Mouse (Mus musculus) spleen, adult 2 months (tissue): ENCODE measurements around the gene Tead3. TPM values are rescaled to one million over a fixed set of nuclear protein-coding genes. Genes with fewer than 3 reads are reported as not detected.

Experiments
- DNase-seq, 2 experiments: peaks; one replicate each; pipeline versions ENCODE4 v3.0.0 to v3.0.0-alpha.2; 2012 to 2021; ENCODE audit warnings: low spot score in 2 of 2, low read depth in 1 of 2
- H3K27ac ChIP-seq: fragments of 200-500 bp; 2 replicates; pipeline ENCODE4 v1.5.1; 2012; ENCODE audit warnings: low read length, inconsistent platforms; ENCODE audit not compliant: insufficient read depth
- H3K27me3 ChIP-seq: fragments of 200-500 bp; 2 replicates; pipeline ENCODE4 v1.6.1; 2012; ENCODE audit warnings: mild to moderate bottlenecking, moderate library complexity, low read length, inconsistent platforms; ENCODE audit not compliant: control insufficient read depth, insufficient read depth
- H3K36me3 ChIP-seq: fragments of 200-500 bp; 2 replicates; pipeline ENCODE4 v1.6.1; 2012; ENCODE audit warnings: mild to moderate bottlenecking, low read length, inconsistent platforms; ENCODE audit not compliant: control insufficient read depth, insufficient read depth
- H3K4me1 ChIP-seq: fragments of 200-500 bp; 2 replicates; pipeline ENCODE4 v1.6.1; 2011; ENCODE audit warnings: inconsistent platforms; ENCODE audit not compliant: control insufficient read depth, insufficient read depth, insufficient read length
- H3K4me3 ChIP-seq: fragments of 200-500 bp; 2 replicates; pipeline ENCODE4 v1.5.1; 2011; ENCODE audit warnings: mild to moderate bottlenecking, inconsistent platforms; ENCODE audit not compliant: insufficient read depth, insufficient read length; ENCODE audit errors: extremely low read depth
- CTCF ChIP-seq: fragments of 200-500 bp; IDR thresholded peaks from 2 replicates; pipeline ENCODE4 v1.5.1; 2011; ENCODE audit warnings: mild to moderate bottlenecking, inconsistent platforms; ENCODE audit not compliant: insufficient read depth, insufficient read length, insufficient replicate concordance; ENCODE audit errors: extremely low read depth
- POLR2A ChIP-seq: fragments of 200-500 bp; IDR thresholded peaks from 2 replicates; pipeline ENCODE4 v1.6.1; 2011; ENCODE audit warnings: low read depth, low read length, inconsistent platforms
- WGBS: fragments of 180-500 bp; shearing (Covaris S2); methylation state at CpG from one replicate; pipeline ENCODE4 v1.1.7; 2018; 5-methylcytosine and 5-hydroxymethylcytosine counted together
- polyA plus RNA-seq: library from polyadenylated mRNA; depleted of rRNA; stranded (reverse); fragments of >200 nt; gene quantifications from 2 replicates; pipeline ENCODE4 v1.2.3, GENCODE M21; 2012; rRNA removed

Gene Tead3
- polyA plus RNA-seq, 1 experiment: 4.3 TPM

DNA sequence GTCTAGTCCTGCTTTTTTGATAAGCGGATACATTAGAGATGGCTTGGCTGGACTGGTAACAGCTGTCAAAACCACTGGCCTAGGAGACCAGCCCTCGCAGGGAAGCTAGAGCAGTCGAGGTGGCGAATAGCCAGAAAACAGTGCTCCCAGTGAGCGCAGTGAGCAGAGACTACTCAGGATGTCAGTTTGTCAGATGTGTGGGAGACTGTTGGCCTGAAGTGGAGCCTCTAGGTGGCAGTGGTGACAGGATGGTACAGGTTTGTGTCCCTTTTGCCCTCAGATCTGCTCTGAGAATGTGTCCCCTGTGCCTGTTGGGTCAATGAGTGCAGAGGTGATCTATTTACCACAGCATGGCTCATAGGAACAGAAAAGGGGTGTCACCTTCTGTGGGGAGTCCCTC, 62.6 kb downstream of the Tead3 start:
- peak; percentile 27; the same call in 1 of the 2 replicates for TF ChIP-seq CTCF
- TF ChIP-seq POLR2A: no peak
- Histone ChIP-seq H3K4me1 (no peaks in the 10 kb centered on the region), H3K36me3 (no peaks in the 10 kb centered on the region), H3K27me3 (no peaks in the 10 kb centered on the region), H3K27ac (no peak overlapping the region), H3K4me3 (no peak overlapping the region)
- WGBS: 40% methylated on average over 5 of the region's 5 CpGs
- peak in 1 of 2 experiments; percentile 19 for DNase-seq

DNA sequence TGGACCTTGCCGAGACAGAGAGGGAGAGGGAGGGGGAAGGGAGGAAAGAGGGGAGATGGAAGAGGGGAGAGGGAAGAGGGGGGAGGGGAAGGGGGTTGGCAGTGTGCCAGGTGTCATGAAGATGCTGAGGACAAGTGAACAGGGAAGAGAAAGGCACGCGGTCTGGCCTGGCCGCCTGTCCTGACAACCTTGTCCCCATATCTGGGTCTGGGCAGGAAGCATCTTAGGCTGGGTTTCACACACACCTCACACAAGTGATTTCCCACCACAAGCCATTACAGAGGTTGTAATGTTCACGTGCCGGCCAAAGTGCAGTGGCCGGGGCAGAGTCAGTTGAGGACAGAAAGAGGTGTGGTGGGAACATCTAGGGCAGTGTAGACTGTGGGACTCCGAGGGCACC, 63.0 kb downstream of the Tead3 start:
- Histone ChIP-seq H3K4me3 (no peak overlapping the region), H3K4me1 (no peaks in the 10 kb centered on the region), H3K27me3 (no peaks in the 10 kb centered on the region), H3K36me3 (no peaks in the 10 kb centered on the region), H3K27ac (no peak overlapping the region)
- TF ChIP-seq CTCF (no peak), POLR2A (no peak)
- WGBS: 40% methylated on average over 8 of the region's 8 CpGs
- DNase-seq: no peak

GRCm38 (mm10) chr17:28286964-28287363, 63.7 kb downstream of the Tead3 start:
- no peaks in the 10 kb centered on the region for H3K36me3 ChIP-seq
- DNase-seq: no peak
- H3K27me3 ChIP-seq: no peaks in the 10 kb centered on the region
- H3K4me1 ChIP-seq: peaks cover 2% of the 10 kb centered on the region; the same call in 1 of the 2 replicates
- no peak overlapping the region for H3K27ac ChIP-seq
- no peak overlapping the region for H3K4me3 ChIP-seq
- no peak for TF ChIP-seq CTCF
- no peak for TF ChIP-seq POLR2A
- WGBS: 79% methylated on average over 5 of the region's 5 CpGs

DNA sequence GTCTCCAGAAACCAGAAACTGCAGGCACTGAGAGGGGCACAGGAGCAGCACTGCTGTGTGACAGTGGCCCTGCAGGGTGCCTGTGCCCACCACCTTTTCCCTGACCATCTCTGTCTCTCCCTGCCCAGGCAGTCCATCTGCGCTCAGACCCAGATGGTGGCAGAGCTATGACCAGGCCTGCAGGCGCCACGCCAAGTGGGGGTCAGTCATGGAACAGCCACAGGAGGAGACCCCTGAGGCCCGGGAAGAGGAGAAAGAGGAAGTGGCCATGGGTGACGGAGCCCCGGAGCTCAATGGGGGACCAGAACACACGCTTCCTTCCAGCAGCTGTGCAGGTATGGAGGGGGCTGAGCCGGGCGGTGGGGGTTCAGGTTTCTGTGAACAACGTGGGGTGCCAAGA, 64.5 kb downstream of the Tead3 start:
- H3K27me3 ChIP-seq: no peaks in the 10 kb centered on the region
- 41% methylated on average over 10 of the region's 10 CpGs for WGBS
- no peak for DNase-seq
- H3K4me3 ChIP-seq: no peak overlapping the region
- TF ChIP-seq CTCF: no peak
- no peak for TF ChIP-seq POLR2A
- H3K27ac ChIP-seq: no peak overlapping the region
- H3K36me3 ChIP-seq: no peaks in the 10 kb centered on the region
- peaks cover 9% of the 10 kb centered on the region; the same call in 1 of the 2 replicates for H3K4me1 ChIP-seq

GRCm38 (mm10) chr17:28283199-28283598, 67.4 kb downstream of the Tead3 start:
- DNase-seq: no peak
- H3K36me3 ChIP-seq: no peaks in the 10 kb centered on the region
- H3K27me3 ChIP-seq: no peaks in the 10 kb centered on the region
- TF ChIP-seq POLR2A (no peak), CTCF (no peak)
- H3K27ac ChIP-seq: no peak overlapping the region
- H3K4me1 ChIP-seq: peaks cover 9% of the 10 kb centered on the region; the same call in 1 of the 2 replicates
- no peak overlapping the region for H3K4me3 ChIP-seq
- WGBS: 95% methylated on average over 10 of the region's 10 CpGs

- no peak overlapping the region for H3K27ac ChIP-seq
- no peaks in the 10 kb centered on the region for H3K36me3 ChIP-seq
- no peak for DNase-seq
- TF ChIP-seq POLR2A (no peak), CTCF (no peak)
- whole genome bisulfite sequencing: 43% methylated on average over 7 of the region's 7 CpGs
- no peaks in the 10 kb centered on the region for H3K27me3 ChIP-seq
- no peak overlapping the region for H3K4me3 ChIP-seq
- peaks cover 9% of the 10 kb centered on the region; the same call in 1 of the 2 replicates for H3K4me1 ChIP-seq
Measured at GRCm38 (mm10) chr17:28281866-28282441, 68.7 kb downstream of the Tead3 start.

Other genes starting within 250 kb of the Tead3 start
- 1.6 and 2.0 TPM in 2 replicates for gene Scube3, start 208.7 kb downstream of the Tead3 start, polyA plus RNA-seq
- 31.0 and 33.2 TPM in 2 replicates for gene Zfp523, start 173.7 kb downstream of the Tead3 start, polyA plus RNA-seq
- gene Def6, start 143.0 kb downstream of the Tead3 start, polyA plus RNA-seq: 69.7 and 79.0 TPM in 2 replicates
- 23.2 and 28.8 TPM in 2 replicates for gene Ppard, start 118.1 kb downstream of the Tead3 start, polyA plus RNA-seq
- gene Fance, start 37.3 kb downstream of the Tead3 start, polyA plus RNA-seq: 17.2 and 19.3 TPM in 2 replicates
- 4,168 and 4,314 TPM in 2 replicates for gene Rpl10a, start 22.3 kb downstream of the Tead3 start, polyA plus RNA-seq
- gene Tulp1, start 14.4 kb upstream of the Tead3 start, polyA plus RNA-seq: 0.15 and 0.25 TPM in 2 replicates
- gene Fkbp5, start 166.7 kb upstream of the Tead3 start, polyA plus RNA-seq: 26.1 and 29.7 TPM in 2 replicates
- 0.25 and 0.32 TPM in 2 replicates for gene Armc12, start 180.0 kb upstream of the Tead3 start, polyA plus RNA-seq
- not detected in 2 replicates for gene Clpsl2, start 198.6 kb upstream of the Tead3 start, polyA plus RNA-seq
- gene Clps, start 209.9 kb upstream of the Tead3 start, polyA plus RNA-seq: 8,275 and 8,966 TPM in 2 replicates
- not detected in 2 replicates for gene Lhfpl5, start 224.8 kb upstream of the Tead3 start, polyA plus RNA-seq